Mouse (Mus musculus): ENCODE measurements at regions not wholly inside any gene's neighbourhood (a gene's known extent, or its start where the extent isn't known, plus 50 kb on each side); places are given as distances from the start of the nearest gene placed in this dataset.

- Histone ChIP-seq H3K79me2 (ENCODE audit: control insufficient read depth, insufficient read depth, low read length, poor library complexity) (no peaks in the 10 kb centered on the region), H3K27ac (ENCODE audit: control insufficient read depth, low read depth, low read length) (no peak overlapping the region), H3K36me3 (ENCODE audit: control insufficient read depth in 1 of 2, insufficient read depth in 2 of 2, low read length in 2 of 2) (no peaks in the 10 kb centered on the region), H3K9me3 (replicated peaks; ENCODE audit: insufficient read depth, low read length) (no peaks in the 10 kb centered on the region), H3K9ac (ENCODE audit: control insufficient read depth, low read depth, low read length, poor library complexity, severe bottlenecking) (no peak overlapping the region), H3K4me1 (ENCODE audit: control insufficient read depth in 1 of 2, insufficient read depth in 2 of 2, low read length in 2 of 2) (no peaks in the 10 kb centered on the region), H3K4me3 (ENCODE audit: control insufficient read depth in 1 of 2, insufficient read depth in 1 of 2, low read depth in 2 of 2, low read length in 2 of 2) (no peak overlapping the region), H3K27me3 (ENCODE audit: control insufficient read depth in 1 of 2, insufficient read depth in 2 of 2, low read length in 2 of 2) (0 out of 4 replicates have a peak, but pooled peaks cover 0 to 1% of the 10 kb centered on the region in 2 experiments)
- no peak for DNase-seq (ENCODE audit: low read depth, low spot score)
- TF ChIP-seq MXI1 (IDR thresholded peaks at IDR 0.05; ENCODE audit: low read depth, low read length) (no peak), RCOR1 (IDR thresholded peaks at IDR 0.05; ENCODE audit: low read depth, low read length) (no peak), ZNF384 (IDR thresholded peaks at IDR 0.05; ENCODE audit: low read depth, low read length) (no peak), CHD1 (IDR thresholded peaks at IDR 0.05; ENCODE audit: low read depth, low read length) (no peak), GATA1 (IDR thresholded peaks at IDR 0.05; ENCODE audit: low read depth, low read length) (no peak), UBTF (IDR thresholded peaks at IDR 0.05; ENCODE audit: borderline replicate concordance, insufficient read depth, low read depth, low read length) (no peak), MAZ (IDR thresholded peaks at IDR 0.05; ENCODE audit: low read depth, low read length) (no peak), MEF2A (IDR thresholded peaks at IDR 0.05; ENCODE audit: extremely low read depth, insufficient replicate concordance, low read depth, low read length, poor library complexity, severe bottlenecking) (no peak), MYC (IDR thresholded peaks at IDR 0.05; ENCODE audit: low read depth, low read length) (no peak), POLR2A (IDR thresholded peaks at IDR 0.05; ENCODE audit: control insufficient read depth in 1 of 2, insufficient read depth in 1 of 2, low read depth in 1 of 2, low read length in 2 of 2, poor library complexity in 1 of 2) (no peak), CHD2 (IDR thresholded peaks at IDR 0.05; ENCODE audit: low read length) (no peak), JUND (IDR thresholded peaks at IDR 0.05; ENCODE audit: low read depth, low read length) (no peak), EP300 (IDR thresholded peaks at IDR 0.05; ENCODE audit: low read depth in 1 of 2, low read length in 2 of 2) (no peak), KAT2A (conservative IDR thresholded peaks at IDR 0.05; ENCODE audit: low read depth, low read length) (no peak), ETS1 (IDR thresholded peaks at IDR 0.05; ENCODE audit: low read depth, low read length) (no peak), ELF1 (IDR thresholded peaks at IDR 0.05; ENCODE audit: low read depth, low read length) (no peak), TBP (IDR thresholded peaks at IDR 0.05; ENCODE audit: low read depth, low read length) (no peak), CTCF (IDR thresholded peaks at IDR 0.05 in 2 of 3, conservative IDR thresholded peaks at IDR 0.05 in 1 of 3; ENCODE audit: control insufficient read depth in 1 of 3, insufficient read depth in 1 of 3, low read depth in 2 of 3, low read length in 3 of 3, poor library complexity in 1 of 3, severe bottlenecking in 1 of 3) (no peak), SIN3A (IDR thresholded peaks at IDR 0.05; ENCODE audit: low read length) (no peak)
Measured at GRCm38 (mm10) chr8:126707300-126707902, 113.6 kb upstream of the Irf2bp2 start.

DNA sequence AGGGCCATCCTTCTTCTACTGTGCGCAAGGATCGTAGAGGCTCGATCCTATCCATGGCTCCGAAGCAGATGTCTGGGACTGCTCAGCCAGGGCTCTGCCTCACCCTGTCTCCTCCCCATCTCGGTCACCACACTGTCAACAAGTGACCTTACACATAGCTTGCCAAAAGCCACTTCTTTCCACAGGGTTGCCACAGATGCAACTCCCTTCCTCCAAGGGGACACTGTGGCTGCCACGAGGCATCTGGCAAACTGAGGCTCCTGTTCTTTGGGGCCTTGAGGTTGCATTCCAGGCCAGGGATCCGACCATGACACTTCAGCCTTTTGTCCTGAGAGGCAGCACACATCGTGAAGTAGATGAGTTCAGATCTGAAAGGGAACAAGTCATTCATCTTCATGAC, 112.5 kb upstream of the Irf2bp2 start:
- H3K4me3 ChIP-seq (ENCODE audit: control insufficient read depth in 1 of 2, insufficient read depth in 1 of 2, low read depth in 2 of 2, low read length in 2 of 2), result no peak overlapping the region
- no peak overlapping the region for H3K9ac ChIP-seq (ENCODE audit: control insufficient read depth, low read depth, low read length, poor library complexity, severe bottlenecking)
- H3K4me1 ChIP-seq (ENCODE audit: control insufficient read depth in 1 of 2, insufficient read depth in 2 of 2, low read length in 2 of 2), result no peaks in the 10 kb centered on the region
- H3K36me3 ChIP-seq (ENCODE audit: control insufficient read depth in 1 of 2, insufficient read depth in 2 of 2, low read length in 2 of 2), result no peaks in the 10 kb centered on the region
- H3K9me3 ChIP-seq (replicated peaks; ENCODE audit: insufficient read depth, low read length), result no peaks in the 10 kb centered on the region
- H3K27me3 ChIP-seq (ENCODE audit: control insufficient read depth in 1 of 2, insufficient read depth in 2 of 2, low read length in 2 of 2), result no peaks in the 10 kb centered on the region
- TF ChIP-seq MAX (IDR thresholded peaks at IDR 0.05; ENCODE audit: low read length), result no peak
- no peak for TF ChIP-seq RCOR1 (IDR thresholded peaks at IDR 0.05; ENCODE audit: low read depth, low read length)
- no peak for TF ChIP-seq GATA1 (IDR thresholded peaks at IDR 0.05; ENCODE audit: low read depth, low read length)
- no peak for TF ChIP-seq E2F4 (IDR thresholded peaks at IDR 0.05; ENCODE audit: borderline replicate concordance, low read depth, low read length)
- H3K27ac ChIP-seq (ENCODE audit: control insufficient read depth, low read depth, low read length), result no peak overlapping the region
- H3K79me2 ChIP-seq (ENCODE audit: control insufficient read depth, insufficient read depth, low read length, poor library complexity), result no peaks in the 10 kb centered on the region
- DNase-seq (ENCODE audit: low read depth, low spot score), result no peak
